Mouse (Mus musculus) adrenal gland, postnatal 36 days (tissue): ENCODE results near the gene Pnmal2. TPM values are rescaled to one million over a fixed set of nuclear protein-coding genes. Genes with fewer than 3 reads are reported as not detected.

Experiments
- DNase-seq, 2 experiments: peaks; one replicate each; pipeline ENCODE4 v3.0.0; 2021; ENCODE audit warnings: mixed read lengths in 1 of 2
- total RNA-seq, 2 experiments: library from RNA; stranded (reverse); gene quantifications; 2 replicates each; pipeline ENCODE4 v1.2.3; 2021

Gene Pnmal2
- total RNA-seq, 2 experiments from 2014 or later, result 21.9 to 32.4 TPM

DNA sequence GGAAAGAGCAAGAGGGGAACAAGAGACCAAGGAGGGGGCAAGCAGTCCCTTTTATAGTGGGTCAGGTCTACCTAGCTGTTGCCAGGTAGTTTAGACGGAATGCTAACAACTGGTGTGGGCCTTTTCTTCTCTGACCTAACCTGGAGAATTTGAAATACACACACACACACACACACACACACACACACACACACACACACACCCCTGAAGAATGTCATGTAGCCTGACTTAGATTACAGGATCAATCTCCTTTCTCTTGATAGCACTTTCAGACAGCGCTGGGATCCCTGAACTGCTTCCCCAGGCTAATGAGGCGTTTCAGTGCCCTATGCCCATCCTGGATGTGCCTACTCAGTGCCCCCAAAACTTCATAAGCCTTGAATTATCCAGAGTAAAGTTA is 34.1 kb downstream of the Pnmal2 start:
- no peak for DNase-seq

- peak in 1 of 2 experiments; percentile 70 for DNase-seq
These were observed 35.9 kb downstream of the Pnmal2 start for GRCm38 (mm10) chr7:16980348-16980747.

GRCm38 (mm10) chr7:16982859-16983568 is 38.5 kb downstream of the Pnmal2 start, which contains the start of gene Gm42372:
Gm42372 (plus strand) TSS chr7:16983086.
- peak; percentile 60 to 70 for DNase-seq

DNA sequence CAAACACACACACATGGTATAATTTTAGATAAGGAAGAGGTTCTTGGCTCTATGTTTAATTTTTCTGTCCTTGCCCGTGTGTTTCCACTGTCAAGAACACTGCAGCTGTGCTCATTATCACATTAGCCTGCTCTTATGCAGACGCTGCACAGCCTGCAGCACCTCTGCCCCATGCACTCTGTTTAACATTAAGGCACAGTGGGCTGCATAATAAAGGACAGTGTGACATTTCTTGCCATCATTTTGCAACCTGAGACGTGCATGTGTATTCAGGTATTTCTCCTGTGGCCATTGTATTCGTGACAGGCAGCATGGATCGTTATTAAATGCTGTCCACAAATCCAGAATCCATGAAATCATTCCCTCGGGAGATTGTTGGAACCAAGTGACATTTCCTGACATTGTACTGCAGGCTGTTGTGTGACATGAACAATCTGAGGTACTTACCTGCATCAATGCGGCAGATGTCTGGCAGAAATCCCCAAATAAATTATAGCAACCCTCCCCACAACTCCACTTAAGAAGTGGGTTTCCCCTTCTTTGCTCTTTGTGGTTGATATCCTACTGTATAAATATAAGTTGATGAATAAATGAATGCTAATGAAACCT is 43.2 kb downstream of the Pnmal2 start:
- DNase-seq, result no peak

- peak; percentile 44 to 69 for DNase-seq
These were observed 43.9 kb downstream of the Pnmal2 start for GRCm38 (mm10) chr7:16988405-16988804.

DNA sequence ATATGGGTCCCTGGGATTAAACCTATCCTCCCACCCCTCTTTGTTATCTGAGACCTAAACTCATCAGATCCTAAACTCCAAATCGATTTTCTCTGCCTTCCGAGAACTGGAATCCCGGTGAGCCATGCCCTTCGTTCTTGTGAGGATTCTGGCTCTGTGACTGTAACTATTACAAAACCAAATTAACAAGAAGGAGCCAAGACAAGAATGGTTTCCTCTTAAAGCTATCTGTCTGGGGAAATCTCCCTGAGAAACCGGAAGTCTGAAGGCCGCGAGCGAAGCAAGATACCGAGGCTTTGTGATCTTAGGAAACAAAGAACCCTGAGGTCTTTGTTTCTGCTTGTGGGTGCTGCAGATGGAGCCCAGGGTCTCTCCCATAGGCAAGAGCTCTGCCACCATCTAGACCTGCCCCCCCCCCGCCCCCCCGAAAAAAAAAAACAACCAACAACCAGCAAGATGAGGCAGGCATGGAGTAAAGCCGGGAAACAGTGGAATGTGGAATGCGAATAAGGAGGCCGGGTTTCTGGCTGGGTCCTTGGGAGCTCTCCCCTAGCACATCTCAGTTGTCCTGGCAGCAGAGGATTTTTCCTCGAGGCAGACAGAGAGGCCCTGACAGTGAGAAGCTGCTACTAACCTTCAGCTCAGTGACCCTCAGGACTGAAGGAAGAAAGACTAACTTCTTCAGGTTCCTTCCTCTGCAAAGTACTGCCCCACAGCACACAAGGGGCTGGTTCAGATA is 45.7 kb downstream of the Pnmal2 start:
- peak in 1 of 2 experiments; percentile 34 for DNase-seq

DNA sequence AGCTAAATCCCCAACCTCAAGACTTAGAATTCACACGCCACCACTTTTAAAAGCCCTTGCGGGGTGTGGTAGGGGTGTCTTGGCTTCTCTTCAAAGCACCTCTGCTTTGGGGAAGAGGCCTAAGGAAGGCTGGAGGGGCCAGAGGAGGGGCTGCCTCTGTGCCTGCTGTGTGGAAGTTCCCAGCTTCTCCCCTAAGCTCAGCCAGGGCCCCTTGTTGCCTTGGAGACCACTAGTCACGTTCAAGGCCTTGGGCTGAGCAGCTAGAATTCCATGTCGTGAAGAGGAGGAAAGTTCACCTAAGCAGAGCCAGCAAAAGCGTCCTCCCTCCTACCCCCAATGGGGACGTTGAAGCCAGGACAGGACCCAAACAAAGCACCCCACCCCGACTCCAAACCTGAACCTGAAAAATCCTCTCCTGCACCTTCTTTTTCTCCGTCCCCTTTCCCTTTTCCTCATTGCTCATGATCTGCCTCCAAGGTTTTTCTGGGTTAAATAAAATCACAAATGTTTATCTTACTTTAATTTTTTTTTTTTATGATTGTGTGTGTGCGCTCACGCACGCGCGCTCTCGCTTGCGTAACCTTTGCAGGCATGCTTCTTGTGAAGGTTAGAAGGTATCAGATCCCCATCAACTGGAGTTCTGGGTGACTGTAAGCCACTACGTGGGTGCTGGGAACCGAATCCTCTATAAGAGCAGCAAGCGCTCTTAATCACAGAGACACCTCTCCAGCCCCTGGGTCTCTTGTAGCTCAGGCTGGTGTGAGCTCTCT is 47.4 kb downstream of the Pnmal2 start:
- peak; percentile 62 to 74 for DNase-seq

GRCm38 (mm10) chr7:16992451-16992807 is 47.9 kb downstream of the Pnmal2 start, which contains the start of gene Ccdc8:
Ccdc8 (plus strand) TSS chr7:16992708.
- DNase-seq, result no peak

- DNase-seq, result peak; percentile 91 to 94
These were observed 49.3 kb downstream of the Pnmal2 start for GRCm38 (mm10) chr7:16993651-16994399.

DNA sequence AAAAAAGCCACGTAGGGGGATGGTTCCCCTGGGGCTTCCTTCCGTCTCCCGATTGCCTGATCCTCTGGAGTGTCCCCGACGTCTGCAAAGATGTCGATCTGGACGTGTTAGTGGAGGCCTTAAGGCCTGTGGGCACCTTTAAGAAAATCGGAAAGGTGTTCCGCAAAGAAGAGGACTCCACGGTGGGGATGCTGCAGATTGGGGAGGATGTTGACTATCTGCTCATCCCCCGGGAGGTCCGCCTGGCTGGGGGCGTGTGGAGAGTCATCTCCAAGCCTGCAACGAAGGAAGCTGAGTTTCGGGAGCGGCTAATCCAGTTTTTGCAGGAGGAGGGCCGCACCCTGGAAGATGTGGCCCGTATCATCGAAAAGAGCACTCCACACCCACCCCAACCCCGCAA is 49.9 kb downstream of the Pnmal2 start:
- peak in 1 of 2 experiments; percentile 25 for DNase-seq

DNA sequence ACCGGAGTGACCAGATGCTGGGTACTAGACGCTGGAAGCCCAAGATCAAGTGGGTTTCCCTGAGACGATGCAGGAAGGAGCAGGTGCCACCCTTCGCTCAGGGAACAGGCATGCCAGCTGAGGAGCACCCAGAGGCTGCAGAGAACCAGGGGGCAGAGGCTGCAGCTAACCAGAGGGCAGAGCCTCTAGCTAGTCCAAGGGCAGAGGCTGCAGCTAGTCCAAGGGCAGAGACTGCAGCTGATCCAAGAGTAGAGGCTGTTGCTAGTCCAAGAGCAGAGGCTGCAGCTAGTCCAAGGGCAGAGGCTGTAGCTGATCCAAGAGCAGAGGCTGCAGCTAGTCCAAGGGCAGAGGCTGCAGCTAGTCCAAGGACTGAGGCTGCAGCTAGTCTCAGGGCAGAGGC is 50.9 kb downstream of the Pnmal2 start:
- DNase-seq, result peak in 1 of 2 experiments; percentile 27

Other genes starting within 250 kb of the Pnmal2 start
- gene Ceacam9, start 222.8 kb upstream of the Pnmal2 start, total RNA-seq, result not detected
- gene Ap2s1, start 206.3 kb upstream of the Pnmal2 start, total RNA-seq, result 100 to 1,000 TPM; 133 to 149 TPM
- gene Slc1a5, start 163.3 kb upstream of the Pnmal2 start, total RNA-seq, result 100 to 1,000 TPM; 118 to 152 TPM
- 10 to 100 TPM; 66.5 to 67.5 TPM for gene Strn4, start 128.8 kb upstream of the Pnmal2 start, total RNA-seq
- 10 to 100 TPM; 24.8 to 26.8 TPM for gene Fkrp, start 128.0 kb upstream of the Pnmal2 start, total RNA-seq
- gene Prkd2, start 101.8 kb upstream of the Pnmal2 start, total RNA-seq, result 10 to 100 TPM; 16.9 to 17.2 TPM
- 1 to 10 TPM; 2.4 to 3.6 TPM for gene Dact3, start 69.4 kb upstream of the Pnmal2 start, total RNA-seq
- under 1 TPM in 1 of 2 experiments, not detected in 1; 0.89 TPM for gene Gng8, start 52.9 kb upstream of the Pnmal2 start, total RNA-seq
- gene Ptgir, start 38.2 kb upstream of the Pnmal2 start, total RNA-seq, result 1 to 10 TPM; 1.2 to 2.0 TPM
- gene Calm3, start 20.6 kb upstream of the Pnmal2 start, total RNA-seq, result 100 to 1,000 TPM; 232 to 251 TPM
- gene Pnmal1, start 15.0 kb downstream of the Pnmal2 start, total RNA-seq, result 1 to 10 TPM; 3.9 to 4.4 TPM
- gene Gm42372, start 38.4 kb downstream of the Pnmal2 start, total RNA-seq, result 1 to 10 TPM; 1.1 TPM
- gene Ccdc8, start 48.0 kb downstream of the Pnmal2 start, total RNA-seq, result 10 to 100 TPM; 19.2 to 28.1 TPM
- 10 to 100 TPM; 71.5 to 87.2 TPM for gene Ppp5c, start 83.2 kb downstream of the Pnmal2 start, total RNA-seq
- 1 to 10 TPM; 1.6 to 2.7 TPM for gene Hif3a, start 117.7 kb downstream of the Pnmal2 start, total RNA-seq
- gene Psg16, start 129.4 kb downstream of the Pnmal2 start, total RNA-seq, result under 1 TPM; 0.30 to 0.46 TPM
- not detected for gene Ceacam3, start 205.6 kb downstream of the Pnmal2 start, total RNA-seq